Mouse (Mus musculus): Measurements from ENCODE around the gene Lyve1.

The Lyve1 gene

DNA sequence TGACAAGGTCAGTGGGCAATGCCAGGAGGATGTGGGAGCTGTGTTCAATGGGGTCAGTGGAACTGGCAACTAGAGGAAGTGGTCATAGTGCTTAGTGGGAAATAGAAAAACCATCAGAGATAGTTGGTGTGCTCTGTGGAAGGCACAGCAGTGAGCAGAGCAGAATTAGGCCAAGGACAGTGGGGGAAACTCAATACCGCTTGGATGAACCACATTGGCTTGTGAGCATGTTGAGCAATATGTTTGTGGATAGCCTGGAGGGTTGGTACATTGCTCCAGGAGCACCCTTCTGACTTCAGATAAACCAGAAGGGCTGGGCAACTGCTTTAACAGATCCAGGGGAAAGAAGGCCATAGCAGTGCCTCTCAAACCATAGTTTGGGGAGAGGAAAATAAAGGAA is 14.7 kb downstream of the Lyve1 start:
- Histone ChIP-seq H3K36me3 (ENCODE audit: insufficient read depth, low read length) (no peaks in the 10 kb centered on the region), H3K9me3 (ENCODE audit: low read length) (no peaks in the 10 kb centered on the region), H3K4me3 (replicated peaks; ENCODE audit: low read length) (no peak overlapping the region), H3K27me3 (ENCODE audit: insufficient read depth, low read length) (no peaks in the 10 kb centered on the region), H3K4me1 (replicated peaks; ENCODE audit: low read depth, low read length) (peaks cover 3% of the 10 kb centered on the region)
- TF ChIP-seq NANOG (IDR thresholded peaks at IDR 0.05; ENCODE audit: borderline replicate concordance, low read length) = no peak
- TF ChIP-seq POU5F1 (IDR thresholded peaks at IDR 0.05; ENCODE audit: borderline replicate concordance, low read length) = no peak
- TF ChIP-seq CTCF (conservative IDR thresholded peaks at IDR 0.05; ENCODE audit: low read length) = no peak

DNA sequence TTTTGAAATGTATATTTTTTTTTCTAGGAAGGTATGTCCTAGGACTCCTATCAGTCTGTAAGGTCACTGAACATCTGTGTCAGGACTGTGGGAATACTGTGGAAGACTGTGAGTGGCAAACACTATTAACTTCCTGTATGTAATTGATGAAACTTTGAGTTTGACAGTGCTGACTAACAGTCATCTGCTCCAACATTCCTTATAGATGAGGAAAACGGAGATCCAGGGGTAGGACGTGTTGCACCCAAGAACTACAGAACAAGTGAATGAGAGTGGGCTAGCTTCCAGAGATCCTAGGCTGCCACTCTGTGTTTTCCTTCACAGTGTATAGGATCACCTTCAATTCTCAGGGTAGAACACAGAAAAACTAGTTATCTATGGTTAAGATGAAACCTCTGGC is 15.7 kb downstream of the Lyve1 start:
- no peak for TF ChIP-seq NANOG (IDR thresholded peaks at IDR 0.05; ENCODE audit: borderline replicate concordance, low read length)
- TF ChIP-seq POU5F1 (IDR thresholded peaks at IDR 0.05; ENCODE audit: borderline replicate concordance, low read length) = no peak
- TF ChIP-seq CTCF (conservative IDR thresholded peaks at IDR 0.05; ENCODE audit: low read length) = no peak
- Histone ChIP-seq H3K4me1 (replicated peaks; ENCODE audit: low read depth, low read length) (peaks cover 5% of the 10 kb centered on the region), H3K4me3 (replicated peaks; ENCODE audit: low read length) (no peak overlapping the region), H3K27me3 (ENCODE audit: insufficient read depth, low read length) (no peaks in the 10 kb centered on the region), H3K36me3 (ENCODE audit: insufficient read depth, low read length) (no peaks in the 10 kb centered on the region), H3K9me3 (ENCODE audit: low read length) (no peaks in the 10 kb centered on the region)

DNA sequence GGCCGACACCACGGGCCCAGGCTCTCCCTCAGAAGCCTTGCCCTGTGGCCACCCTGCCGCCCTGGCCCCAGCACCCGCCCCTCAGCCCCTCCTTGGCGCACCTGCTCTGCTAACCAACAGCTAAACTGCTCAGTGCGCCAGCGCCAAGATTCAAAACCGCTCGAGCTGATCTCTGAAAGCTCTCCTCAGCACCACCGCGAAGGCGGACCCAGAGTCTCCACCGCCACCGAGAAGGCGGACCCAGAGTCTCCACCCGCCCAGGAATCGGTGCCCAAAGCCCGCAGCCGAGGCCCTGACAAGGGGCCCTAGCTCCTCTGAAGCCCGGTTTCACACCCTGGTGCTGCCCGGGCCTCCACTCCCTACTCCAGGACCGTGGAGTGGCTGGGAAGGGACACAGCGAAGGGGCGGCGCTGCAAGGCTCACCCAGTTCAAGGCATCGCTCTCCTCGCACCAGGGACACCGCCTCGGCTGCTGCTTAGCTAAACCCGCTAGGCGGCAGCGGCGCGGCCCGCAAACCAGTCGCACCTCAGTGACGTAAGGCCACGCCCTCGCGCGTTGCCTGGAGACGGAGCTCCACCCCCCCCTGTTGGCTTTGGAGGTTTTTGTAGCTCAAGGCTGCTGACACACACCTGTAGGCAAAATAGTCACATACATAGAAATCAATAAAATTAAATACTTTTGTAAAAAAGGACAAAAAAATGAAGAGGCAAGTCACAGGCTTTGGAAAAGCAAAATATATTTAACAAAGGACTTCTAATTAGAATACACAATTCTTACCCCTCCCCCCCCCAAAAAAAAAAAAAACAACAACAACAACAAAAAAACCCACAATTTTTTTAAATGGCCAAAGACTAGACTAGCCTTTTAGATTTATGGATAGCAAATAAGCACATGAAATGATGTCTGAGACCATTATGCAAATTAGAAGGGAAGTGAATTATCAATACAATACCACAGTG is 18.8 kb downstream of the Lyve1 start, which contains the start of gene Rnf141:
Gene Rnf141 (minus strand): TSS at position 542 of the 959 bp plus-strand sequence.
- no peaks in the 10 kb centered on the region for H3K27me3 ChIP-seq (ENCODE audit: insufficient read depth, low read length)

DNA sequence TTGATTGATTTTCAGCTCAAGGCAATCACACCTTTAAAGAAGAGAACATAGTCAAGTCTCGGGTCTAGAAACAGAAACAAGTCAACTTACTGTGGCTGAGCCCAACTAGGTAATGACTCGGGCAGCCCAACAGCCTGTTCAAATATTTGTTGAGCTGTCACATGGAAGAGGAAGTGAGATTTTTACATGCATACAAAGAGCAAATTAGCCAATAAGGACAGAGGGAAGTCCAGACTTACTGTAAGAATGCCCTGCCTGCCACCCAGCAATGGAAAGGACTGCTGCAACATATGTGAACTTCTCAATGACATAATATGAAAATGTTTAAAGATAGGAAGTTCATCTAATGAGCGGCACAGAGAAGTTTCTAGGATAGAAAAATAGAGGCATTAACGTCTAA is 22.7 kb downstream of the Lyve1 start:
- H3K36me3 ChIP-seq (ENCODE audit: insufficient read depth, low read length) = peaks cover 8% of the 10 kb centered on the region; the same call in 1 of the 2 replicates
- H3K9me3 ChIP-seq (ENCODE audit: low read length) = no peaks in the 10 kb centered on the region
- TF ChIP-seq NANOG (IDR thresholded peaks at IDR 0.05; ENCODE audit: borderline replicate concordance, low read length) (no peak), CTCF (conservative IDR thresholded peaks at IDR 0.05; ENCODE audit: low read length) (no peak), POU5F1 (IDR thresholded peaks at IDR 0.05; ENCODE audit: borderline replicate concordance, low read length) (no peak)
- H3K27me3 ChIP-seq (ENCODE audit: insufficient read depth, low read length) = no peaks in the 10 kb centered on the region
- peaks cover 5% of the 10 kb centered on the region for H3K4me1 ChIP-seq (replicated peaks; ENCODE audit: low read depth, low read length)
- H3K4me3 ChIP-seq (replicated peaks; ENCODE audit: low read length) = no peak overlapping the region

More for the DNA sequence above, 18.8 kb downstream of the Lyve1 start, which contains the start of gene Rnf141:
- Histone ChIP-seq H3K4me1 (replicated peaks; ENCODE audit: low read depth, low read length) (peaks cover 5% of the 10 kb centered on the region), H3K9me3 (ENCODE audit: low read length) (no peaks in the 10 kb centered on the region), H3K4me3 (replicated peaks; ENCODE audit: low read length) (peak within 1 kb of the TSS; percentile 93), H3K36me3 (ENCODE audit: insufficient read depth, low read length) (peaks cover 5% of the 10 kb centered on the region; the same call in 1 of the 2 replicates)
- TF ChIP-seq NANOG (IDR thresholded peaks at IDR 0.05; ENCODE audit: borderline replicate concordance, low read length) (no peak), CTCF (conservative IDR thresholded peaks at IDR 0.05; ENCODE audit: low read length) (no peak), POU5F1 (IDR thresholded peaks at IDR 0.05; ENCODE audit: borderline replicate concordance, low read length) (no peak)

DNA sequence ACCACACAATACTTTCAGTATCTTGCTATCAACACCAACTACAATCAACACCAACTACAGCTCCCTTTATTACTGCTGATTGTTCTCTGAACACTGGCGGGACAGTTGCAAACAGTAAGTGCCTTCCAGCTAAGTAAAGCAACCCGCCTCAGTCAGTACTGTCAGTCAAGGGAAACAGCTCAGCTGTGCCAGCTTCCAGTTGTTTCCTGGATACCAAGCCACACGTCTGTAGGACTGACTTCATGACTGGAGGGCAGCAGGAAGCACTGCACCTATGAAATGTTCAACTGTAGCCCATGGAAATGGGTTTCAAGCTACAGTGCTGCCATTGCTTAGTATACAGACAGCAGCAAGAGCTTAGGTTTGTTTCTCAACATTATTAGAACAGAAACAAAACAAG is 28.5 kb downstream of the Lyve1 start:
- peaks cover 33% of the 10 kb centered on the region for H3K36me3 ChIP-seq (ENCODE audit: insufficient read depth, low read length)

DNA sequence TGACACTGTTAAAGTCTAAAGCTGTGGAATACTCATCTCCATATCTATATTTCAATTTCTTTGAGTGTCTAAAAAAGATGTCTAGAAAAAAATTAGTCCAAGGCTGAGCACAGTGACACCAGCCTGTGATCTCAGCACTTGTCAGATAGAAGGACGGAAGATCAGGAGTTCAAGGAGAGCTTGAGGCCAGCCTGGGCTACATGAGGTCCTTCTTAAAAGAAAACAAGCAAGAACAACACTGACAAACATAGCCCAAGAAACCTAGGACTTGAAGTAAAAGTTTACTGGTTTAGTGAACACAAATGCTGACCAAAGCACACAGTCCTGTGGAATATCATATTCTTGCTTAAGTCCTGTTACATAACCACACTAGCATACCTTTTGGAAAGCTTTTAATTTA is 29.0 kb downstream of the Lyve1 start:
- Histone ChIP-seq H3K36me3 (ENCODE audit: insufficient read depth, low read length) (peaks cover 38% of the 10 kb centered on the region), H3K4me3 (replicated peaks; ENCODE audit: low read length) (no peak overlapping the region), H3K27me3 (ENCODE audit: insufficient read depth, low read length) (no peaks in the 10 kb centered on the region), H3K4me1 (replicated peaks; ENCODE audit: low read depth, low read length) (no peaks in the 10 kb centered on the region), H3K9me3 (ENCODE audit: low read length) (no peaks in the 10 kb centered on the region)
- no peak for TF ChIP-seq CTCF (conservative IDR thresholded peaks at IDR 0.05; ENCODE audit: low read length)
- TF ChIP-seq POU5F1 (IDR thresholded peaks at IDR 0.05; ENCODE audit: borderline replicate concordance, low read length) = no peak
- TF ChIP-seq NANOG (IDR thresholded peaks at IDR 0.05; ENCODE audit: borderline replicate concordance, low read length) = no peak

More for the DNA sequence above, 28.5 kb downstream of the Lyve1 start:
- TF ChIP-seq POU5F1 (IDR thresholded peaks at IDR 0.05; ENCODE audit: borderline replicate concordance, low read length) = no peak
- TF ChIP-seq NANOG (IDR thresholded peaks at IDR 0.05; ENCODE audit: borderline replicate concordance, low read length) = no peak
- no peak for TF ChIP-seq CTCF (conservative IDR thresholded peaks at IDR 0.05; ENCODE audit: low read length)
- Histone ChIP-seq H3K27me3 (ENCODE audit: insufficient read depth, low read length) (no peaks in the 10 kb centered on the region), H3K4me1 (replicated peaks; ENCODE audit: low read depth, low read length) (no peaks in the 10 kb centered on the region), H3K9me3 (ENCODE audit: low read length) (no peaks in the 10 kb centered on the region), H3K4me3 (replicated peaks; ENCODE audit: low read length) (no peak overlapping the region)

DNA sequence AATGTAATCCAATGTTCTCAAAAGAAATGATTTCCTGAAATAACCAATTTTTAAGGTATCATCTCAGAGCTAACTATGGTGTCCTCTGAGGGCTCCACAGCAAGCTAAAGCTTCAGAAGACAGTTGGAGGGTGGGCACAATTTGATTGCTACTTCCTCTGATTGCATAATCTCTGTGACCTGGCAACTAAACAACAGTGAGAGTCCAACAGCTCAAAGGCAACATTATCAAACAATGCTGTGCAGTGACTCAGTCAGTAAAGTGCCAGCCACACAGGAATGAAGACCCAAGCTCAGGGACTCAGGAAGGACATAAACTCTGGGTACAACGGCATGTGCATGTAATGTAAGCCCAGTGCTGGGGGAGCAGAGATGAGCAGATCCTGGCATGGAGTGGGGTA is 30.0 kb downstream of the Lyve1 start:
- Histone ChIP-seq H3K4me1 (replicated peaks; ENCODE audit: low read depth, low read length) (no peaks in the 10 kb centered on the region), H3K9me3 (ENCODE audit: low read length) (no peaks in the 10 kb centered on the region), H3K27me3 (ENCODE audit: insufficient read depth, low read length) (no peaks in the 10 kb centered on the region), H3K36me3 (ENCODE audit: insufficient read depth, low read length) (peaks cover 45% of the 10 kb centered on the region), H3K4me3 (replicated peaks; ENCODE audit: low read length) (no peak overlapping the region)
- no peak for TF ChIP-seq CTCF (conservative IDR thresholded peaks at IDR 0.05; ENCODE audit: low read length)
- no peak for TF ChIP-seq NANOG (IDR thresholded peaks at IDR 0.05; ENCODE audit: borderline replicate concordance, low read length)
- no peak for TF ChIP-seq POU5F1 (IDR thresholded peaks at IDR 0.05; ENCODE audit: borderline replicate concordance, low read length)

DNA sequence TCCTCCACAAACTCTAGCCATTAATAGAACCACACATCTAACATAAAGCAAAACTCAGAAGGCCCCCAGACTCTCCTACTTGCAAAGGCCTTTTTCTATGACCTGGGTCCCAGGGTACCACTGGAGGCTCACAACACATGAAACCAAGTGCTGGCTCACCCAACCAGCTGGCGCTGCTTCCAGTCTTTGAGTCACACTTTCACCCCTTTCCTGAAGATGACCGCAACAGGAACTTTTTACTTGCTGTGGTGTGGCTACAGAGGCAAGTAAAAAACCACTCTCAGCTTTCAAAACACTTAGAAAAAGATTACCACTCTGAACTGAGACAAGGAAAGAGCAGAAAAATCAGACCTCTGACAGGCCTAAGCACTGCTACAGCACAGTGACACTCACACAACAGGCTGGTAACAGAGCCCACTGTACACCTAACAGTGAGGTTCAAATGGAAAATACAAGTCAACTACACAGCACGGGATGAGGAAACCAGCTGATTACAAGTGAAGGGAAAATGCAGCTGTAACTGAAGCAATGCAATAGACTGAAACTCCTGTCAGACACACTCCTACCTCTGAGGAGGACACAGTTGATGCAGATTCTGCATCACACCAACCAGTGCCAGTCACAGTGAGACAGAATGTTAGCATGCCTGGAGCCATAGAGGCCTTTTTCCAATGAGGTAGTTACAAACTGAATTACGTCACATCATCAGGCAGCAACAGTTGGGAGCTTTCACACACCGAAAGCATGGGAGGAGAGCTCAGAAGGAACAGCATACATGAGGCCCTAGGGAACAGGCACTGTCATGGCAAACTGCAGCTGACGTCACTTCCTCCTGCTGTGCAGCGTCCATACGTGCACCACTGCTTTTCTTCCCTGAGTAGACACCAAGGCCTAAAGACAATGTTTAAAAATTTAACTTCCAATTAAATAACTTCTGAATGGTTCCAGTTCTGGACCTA is 38.8 kb downstream of the Lyve1 start:
- TF ChIP-seq POU5F1 (IDR thresholded peaks at IDR 0.05; ENCODE audit: borderline replicate concordance, low read length) = no peak
- TF ChIP-seq NANOG (IDR thresholded peaks at IDR 0.05; ENCODE audit: borderline replicate concordance, low read length) = no peak
- no peak for TF ChIP-seq CTCF (conservative IDR thresholded peaks at IDR 0.05; ENCODE audit: low read length)
- no peaks in the 10 kb centered on the region for H3K27me3 ChIP-seq (ENCODE audit: insufficient read depth, low read length)

More for the DNA sequence above, 38.8 kb downstream of the Lyve1 start:
- Histone ChIP-seq H3K36me3 (ENCODE audit: insufficient read depth, low read length) (peaks cover 60% of the 10 kb centered on the region), H3K9me3 (ENCODE audit: low read length) (no peaks in the 10 kb centered on the region), H3K4me3 (replicated peaks; ENCODE audit: low read length) (no peak overlapping the region), H3K4me1 (replicated peaks; ENCODE audit: low read depth, low read length) (no peaks in the 10 kb centered on the region)
